Mouse (Mus musculus) embryonic facial prominence, embryonic 14.5 days (tissue): ENCODE measurements at regions not wholly inside any gene's neighbourhood (a gene's known extent, or its start where the extent isn't known, plus 50 kb on each side); places are given as distances from the start of the nearest gene placed in this dataset.

ENCODE experiments used
- ATAC-seq: fragments of 200-750 bp; cut with Nextera tagmentation; 2 replicates; pipeline ENCODE4 v1.8.0; 2017; ENCODE audit warnings: low read depth, moderate number of reproducible peaks, moderate TSS enrichment
- DNase-seq: peaks from one replicate; pipeline ENCODE4 v3.0.0-alpha.2; 2015; ENCODE audit warnings: low spot score
- H3K27ac ChIP-seq: fragments of 300-500 bp; sonication (generic); replicated peaks from 2 replicates; pipeline ENCODE4 v1.5.1; 2014; ENCODE audit warnings: low read depth, mild to moderate bottlenecking, low read length, moderate library complexity
- H3K27me3 ChIP-seq: fragments of 300-500 bp; sonication (generic); replicated peaks from 2 replicates; pipeline ENCODE4 v1.6.1; 2014; ENCODE audit warnings: low read length; ENCODE audit not compliant: control insufficient read depth, insufficient read depth
- H3K36me3 ChIP-seq: fragments of 300-500 bp; sonication (generic); 2 replicates; pipeline ENCODE4 v1.6.1; 2014; ENCODE audit warnings: low read length, mixed read lengths; ENCODE audit not compliant: control insufficient read depth, insufficient read depth
- H3K4me1 ChIP-seq: fragments of 300-500 bp; sonication (generic); 2 replicates; pipeline ENCODE4 v1.6.1; 2014; ENCODE audit warnings: antibody characterized with exemption, low read length; ENCODE audit not compliant: control insufficient read depth, insufficient read depth
- H3K4me2 ChIP-seq: fragments of 300-500 bp; sonication (generic); 2 replicates; pipeline ENCODE4 v1.6.1; 2014; ENCODE audit warnings: low read depth, mild to moderate bottlenecking, low read length, moderate library complexity, mixed read lengths
- H3K4me3 ChIP-seq: fragments of 300-500 bp; sonication (generic); 2 replicates; pipeline ENCODE4 v1.5.1; 2014; ENCODE audit warnings: low read depth, mild to moderate bottlenecking, low read length
- H3K9ac ChIP-seq: fragments of 300-500 bp; sonication (generic); 2 replicates; pipeline ENCODE4 v1.6.1; 2014; ENCODE audit warnings: low read depth, mild to moderate bottlenecking, low read length, moderate library complexity, mixed read lengths
- H3K9me3 ChIP-seq: fragments of 300-500 bp; sonication (generic); 2 replicates; pipeline ENCODE4 v1.6.1; 2016; ENCODE audit warnings: low read length; ENCODE audit not compliant: control insufficient read depth
- WGBS: fragments of 180-500 bp; shearing (Covaris S2); extraction: QIAGEN DNeasy Blood & Tissue Kit; methylation state at CpG from one replicate; pipeline ENCODE4 v1.1.7; 2014; 5-methylcytosine and 5-hydroxymethylcytosine counted together

- H3K4me2 ChIP-seq: no peak overlapping the region
- H3K27ac ChIP-seq: no peak overlapping the region
- 69% methylated on average over 7 of the region's 7 CpGs for WGBS
- H3K4me1 ChIP-seq: no peaks in the 10 kb centered on the region
- H3K36me3 ChIP-seq: no peaks in the 10 kb centered on the region
- no peaks in the 10 kb centered on the region for H3K9me3 ChIP-seq
- DNase-seq (no peak), ATAC-seq (no peak)
- H3K4me3 ChIP-seq: no peak overlapping the region
- no peaks in the 10 kb centered on the region for H3K27me3 ChIP-seq
- no peak overlapping the region for H3K9ac ChIP-seq
Measured at GRCm38 (mm10) chr6:147199955-147200354, 64.0 kb downstream of the Pthlh start.

- no peak for ATAC-seq
- no peak for DNase-seq
- H3K4me3 ChIP-seq: no peak overlapping the region
- no peak overlapping the region for H3K4me2 ChIP-seq
- H3K36me3 ChIP-seq: no peaks in the 10 kb centered on the region
- no peak overlapping the region for H3K9ac ChIP-seq
- no peak overlapping the region for H3K27ac ChIP-seq
- no peaks in the 10 kb centered on the region for H3K9me3 ChIP-seq
- no peaks in the 10 kb centered on the region for H3K4me1 ChIP-seq
- no peaks in the 10 kb centered on the region for H3K27me3 ChIP-seq
Measured at GRCm38 (mm10) chr6:147199411-147199810, 64.6 kb downstream of the Pthlh start.

- H3K4me2 ChIP-seq: no peak overlapping the region
- 67% methylated on average over 4 of the region's 4 CpGs for WGBS
- no peak overlapping the region for H3K9ac ChIP-seq
- H3K4me1 ChIP-seq: no peaks in the 10 kb centered on the region
- DNase-seq: no peak
- H3K27ac ChIP-seq: no peak overlapping the region
- H3K9me3 ChIP-seq: no peaks in the 10 kb centered on the region
- no peak overlapping the region for H3K4me3 ChIP-seq
- no peaks in the 10 kb centered on the region for H3K27me3 ChIP-seq
- H3K36me3 ChIP-seq: no peaks in the 10 kb centered on the region
- no peak for ATAC-seq
Measured at GRCm38 (mm10) chr6:147196432-147196831, 67.6 kb downstream of the Pthlh start.

- Histone ChIP-seq H3K9me3 (no peaks in the 10 kb centered on the region), H3K27me3 (no peaks in the 10 kb centered on the region), H3K4me3 (no peak overlapping the region), H3K27ac (no peak overlapping the region), H3K4me1 (no peaks in the 10 kb centered on the region), H3K9ac (no peak overlapping the region), H3K4me2 (no peak overlapping the region), H3K36me3 (no peaks in the 10 kb centered on the region)
- DNase-seq (no peak), ATAC-seq (no peak)
- 75% methylated on average over 4 of the region's 4 CpGs for WGBS
Measured at GRCm38 (mm10) chr6:147195277-147195676, 68.7 kb downstream of the Pthlh start.

- H3K4me1 ChIP-seq: no peaks in the 10 kb centered on the region
- no peak overlapping the region for H3K9ac ChIP-seq
- no peaks in the 10 kb centered on the region for H3K36me3 ChIP-seq
- 72% methylated on average over 5 of the region's 5 CpGs for WGBS
- no peaks in the 10 kb centered on the region for H3K27me3 ChIP-seq
- H3K4me3 ChIP-seq: no peak overlapping the region
- no peak overlapping the region for H3K27ac ChIP-seq
- no peak overlapping the region for H3K4me2 ChIP-seq
- H3K9me3 ChIP-seq: no peaks in the 10 kb centered on the region
- DNase-seq (no peak), ATAC-seq (no peak)
Measured at GRCm38 (mm10) chr6:147187710-147188109, 76.3 kb downstream of the Pthlh start.

- no peak overlapping the region for H3K4me2 ChIP-seq
- H3K27ac ChIP-seq: no peak overlapping the region
- H3K27me3 ChIP-seq: no peaks in the 10 kb centered on the region
- no peaks in the 10 kb centered on the region; the same call in 1 of the 2 replicates for H3K4me1 ChIP-seq
- no peak overlapping the region for H3K9ac ChIP-seq
- 49% methylated on average over 7 of the region's 7 CpGs for WGBS
- DNase-seq (peak; percentile 64), ATAC-seq (peak; percentile 47; the same call in 1 of the 2 replicates)
- H3K36me3 ChIP-seq: no peaks in the 10 kb centered on the region
- no peak overlapping the region for H3K4me3 ChIP-seq
- H3K9me3 ChIP-seq: no peaks in the 10 kb centered on the region; the same call in 1 of the 2 replicates
Measured at GRCm38 (mm10) chr6:147178276-147178675, 85.7 kb downstream of the Pthlh start.

GRCm38 (mm10) chr6:147176176-147176575 lies 85.0 kb downstream of the Klhl42 start:
- Histone ChIP-seq H3K4me1 (no peaks in the 10 kb centered on the region; the same call in 1 of the 2 replicates), H3K9ac (no peak overlapping the region), H3K27me3 (no peaks in the 10 kb centered on the region), H3K36me3 (no peaks in the 10 kb centered on the region), H3K4me2 (no peak overlapping the region), H3K4me3 (no peak overlapping the region), H3K27ac (no peak overlapping the region), H3K9me3 (no peaks in the 10 kb centered on the region; the same call in 1 of the 2 replicates)
- ATAC-seq (no peak), DNase-seq (no peak)
- WGBS: 54% methylated on average over 1 of the region's 1 CpGs
